Mouse (Mus musculus) liver (tissue): Measurements from ENCODE around the gene Rnf144b.

ENCODE experiments used
- DNase-seq: peaks from one replicate; pipeline ENCODE4 v3.0.0-alpha.2; 2020; ENCODE audit warnings: mixed read lengths

Gene Rnf144b

GRCm38 (mm10) chr13:47124986-47125385 lies 2.5 kb downstream of the Rnf144b start:
- DNase-seq, result no peak

- no peak for DNase-seq
Measured at GRCm38 (mm10) chr13:47125595-47125994, 3.1 kb downstream of the Rnf144b start.

GRCm38 (mm10) chr13:47129090-47129489 lies 6.6 kb downstream of the Rnf144b start:
- no peak for DNase-seq

GRCm38 (mm10) chr13:47133058-47133457 lies 10.6 kb downstream of the Rnf144b start:
- DNase-seq, result no peak

GRCm38 (mm10) chr13:47134836-47135235 lies 12.4 kb downstream of the Rnf144b start:
- no peak for DNase-seq

- DNase-seq, result no peak
Measured at GRCm38 (mm10) chr13:47135741-47136140, 13.3 kb downstream of the Rnf144b start.

- no peak for DNase-seq
Measured at GRCm38 (mm10) chr13:47142764-47143163, 20.3 kb downstream of the Rnf144b start.

GRCm38 (mm10) chr13:47145939-47146338 lies 23.5 kb downstream of the Rnf144b start:
- no peak for DNase-seq

- DNase-seq, result no peak
Measured at GRCm38 (mm10) chr13:47146388-47146787, 23.9 kb downstream of the Rnf144b start.

- no peak for DNase-seq
Measured at GRCm38 (mm10) chr13:47148573-47148972, 26.1 kb downstream of the Rnf144b start.

GRCm38 (mm10) chr13:47149993-47150392 lies 27.5 kb downstream of the Rnf144b start:
- peak; percentile 26 for DNase-seq

GRCm38 (mm10) chr13:47151060-47151459 lies 28.6 kb downstream of the Rnf144b start:
- DNase-seq, result no peak

- peak; percentile 23 for DNase-seq
Measured at GRCm38 (mm10) chr13:47152390-47152789, 29.9 kb downstream of the Rnf144b start.

GRCm38 (mm10) chr13:47153206-47153605 lies 30.8 kb downstream of the Rnf144b start:
- DNase-seq, result no peak

- DNase-seq, result no peak
Measured at GRCm38 (mm10) chr13:47154866-47155265, 32.4 kb downstream of the Rnf144b start.

- no peak for DNase-seq
Measured at GRCm38 (mm10) chr13:47156841-47157240, 34.4 kb downstream of the Rnf144b start.

- no peak for DNase-seq
Measured at GRCm38 (mm10) chr13:47162001-47162400, 39.5 kb downstream of the Rnf144b start.

GRCm38 (mm10) chr13:47164732-47165131 lies 42.3 kb downstream of the Rnf144b start:
- no peak for DNase-seq

GRCm38 (mm10) chr13:47165261-47165660 lies 42.8 kb downstream of the Rnf144b start:
- DNase-seq, result no peak

- no peak for DNase-seq
Measured at GRCm38 (mm10) chr13:47168484-47168883, 46.0 kb downstream of the Rnf144b start.

GRCm38 (mm10) chr13:47170026-47170425 lies 47.6 kb downstream of the Rnf144b start:
- no peak for DNase-seq

- DNase-seq, result peak; percentile 29
Measured at GRCm38 (mm10) chr13:47170811-47171555, 48.5 kb downstream of the Rnf144b start.

GRCm38 (mm10) chr13:47172891-47173290 lies 50.4 kb downstream of the Rnf144b start:
- no peak for DNase-seq

- DNase-seq, result no peak
Measured at GRCm38 (mm10) chr13:47178182-47178581, 55.7 kb downstream of the Rnf144b start.

- peak; percentile 17 for DNase-seq
Measured at GRCm38 (mm10) chr13:47180776-47181175, 58.3 kb downstream of the Rnf144b start.
